Mouse (Mus musculus): ENCODE measurements around the gene Cd80.
"Not testable (repeated sequence)": the region's sequence is repeated elsewhere in the genome, so short reads cannot be mapped to it uniquely, and the experiment has no call there.

Cd80 gene

DNA sequence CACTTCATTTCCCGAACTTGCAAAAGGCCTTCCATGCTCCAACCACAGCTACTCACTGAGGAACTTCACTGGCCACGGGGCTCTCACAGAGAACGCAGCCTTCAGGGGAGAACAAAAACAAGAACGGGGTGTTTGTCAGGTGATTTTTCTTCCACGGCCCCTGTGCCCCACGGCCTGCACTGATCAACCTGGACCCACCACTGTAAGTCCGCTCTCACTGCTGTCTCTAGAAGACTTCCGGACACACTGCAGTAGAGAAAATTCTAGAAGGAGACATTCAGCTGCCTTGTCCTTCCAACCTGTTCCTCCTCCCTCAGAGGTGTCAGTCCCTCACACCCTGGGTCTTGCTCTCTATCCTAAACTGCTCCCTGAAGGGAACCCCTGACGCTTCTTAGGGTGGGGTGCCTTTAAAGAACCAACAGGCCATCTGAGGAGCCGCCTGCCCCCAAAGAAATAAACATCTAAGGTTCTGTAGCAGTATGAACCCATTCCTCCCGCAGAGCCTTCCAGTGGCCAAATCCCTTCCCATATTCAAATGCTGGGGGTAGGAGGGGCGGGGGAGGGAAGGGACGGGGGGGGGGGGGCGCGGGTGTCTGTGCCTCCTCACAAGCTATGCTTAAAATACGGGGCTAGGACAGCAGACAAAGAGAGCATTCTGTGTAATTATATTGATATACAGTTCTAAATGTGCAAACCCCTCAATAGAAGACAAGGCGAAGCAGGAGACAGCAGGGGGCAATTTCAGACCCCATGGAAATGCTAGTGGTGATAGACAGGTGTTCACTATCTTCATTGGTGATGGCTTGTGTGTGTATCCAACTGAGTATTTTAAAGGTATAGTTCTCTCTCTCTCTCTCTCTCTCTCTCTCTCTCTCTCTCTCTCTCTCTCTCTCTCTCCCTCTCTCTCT is at the start of gene Cd80:
Cd80 (plus strand) TSS at position 51 of the 908 bp plus-strand sequence.
- no peak for DNase-seq (ENCODE audit: low read depth)

DNA sequence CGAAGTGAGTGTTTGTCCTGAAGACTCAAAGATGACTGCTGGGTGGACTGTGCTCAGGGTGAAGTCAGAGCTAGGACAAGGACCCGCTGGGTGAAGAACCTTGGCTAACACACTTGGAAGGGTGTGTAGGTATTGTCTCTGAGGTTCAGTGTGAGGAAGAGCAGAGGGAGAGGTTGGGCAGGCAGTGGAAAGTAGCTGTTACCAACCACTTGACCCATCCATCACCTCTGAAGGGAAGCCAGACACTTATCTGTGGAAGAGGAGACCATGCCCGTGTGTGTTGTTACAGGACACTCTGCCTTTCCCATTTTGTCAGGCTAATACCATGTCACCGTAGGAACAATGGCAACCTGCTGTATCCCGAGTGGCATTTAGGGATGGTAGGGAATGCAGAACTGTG is 49.1 kb upstream of the Cd80 start:
- no peak for DNase-seq (ENCODE audit: low read depth)

DNA sequence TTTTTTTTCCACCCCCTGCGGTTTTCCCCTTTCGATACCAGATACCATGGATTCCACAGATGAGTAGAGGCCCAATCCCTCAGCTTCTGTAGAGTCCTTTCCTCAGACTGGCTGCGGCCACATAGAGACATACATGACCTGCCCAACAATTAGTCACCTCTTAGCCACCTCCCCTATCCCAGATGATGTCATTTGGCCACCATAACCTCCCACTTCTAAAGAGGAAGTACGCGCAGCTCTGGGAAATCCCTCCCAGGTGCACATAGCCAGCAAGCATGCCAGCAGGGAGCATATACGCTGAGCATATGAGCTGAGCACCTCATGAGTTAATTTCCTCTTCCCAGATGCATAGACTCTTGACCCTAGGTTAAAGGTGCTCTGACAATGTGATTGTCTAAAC is 48.7 kb upstream of the Cd80 start:
- no peak for DNase-seq (ENCODE audit: low read depth)

DNA sequence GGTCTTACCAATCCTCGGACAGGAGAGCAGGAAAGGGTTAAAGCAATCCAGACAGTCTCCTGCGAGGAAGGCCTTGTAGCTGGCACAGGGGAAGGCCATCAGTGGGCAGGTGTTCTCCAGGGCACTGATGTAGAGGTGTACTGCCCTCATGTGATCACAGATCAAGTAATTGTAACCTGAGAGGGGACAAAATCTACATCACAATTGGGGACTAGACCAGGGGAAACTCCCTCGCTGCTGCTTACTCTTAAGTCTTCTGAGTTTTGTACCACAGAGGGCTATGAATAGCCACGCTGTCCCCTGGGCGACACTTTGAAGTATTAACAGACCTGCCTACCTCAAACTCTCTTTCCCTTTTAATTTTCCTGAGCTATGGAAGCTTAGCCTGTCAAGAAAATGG is 47.8 kb upstream of the Cd80 start:
- no peak for DNase-seq (ENCODE audit: low read depth)

DNA sequence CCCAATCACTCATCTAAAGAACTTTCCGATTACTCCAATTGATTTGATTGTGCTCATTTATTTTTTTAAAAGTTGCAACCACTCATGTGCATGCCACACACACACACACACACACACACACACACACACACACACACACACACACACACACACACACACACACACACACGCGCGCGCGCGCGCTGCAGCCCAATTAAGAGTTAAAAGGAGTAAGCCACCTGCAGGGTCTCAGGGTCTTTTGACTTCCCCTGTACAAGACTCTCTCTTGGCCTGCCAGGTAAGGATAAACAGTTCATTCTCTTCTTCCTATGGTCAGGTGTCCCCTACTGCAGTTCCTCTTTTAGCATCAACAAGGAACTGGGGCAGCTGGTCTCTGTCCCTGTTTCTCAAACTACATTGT is 46.9 kb upstream of the Cd80 start:
- DNase-seq (ENCODE audit: low read depth): no peak

DNA sequence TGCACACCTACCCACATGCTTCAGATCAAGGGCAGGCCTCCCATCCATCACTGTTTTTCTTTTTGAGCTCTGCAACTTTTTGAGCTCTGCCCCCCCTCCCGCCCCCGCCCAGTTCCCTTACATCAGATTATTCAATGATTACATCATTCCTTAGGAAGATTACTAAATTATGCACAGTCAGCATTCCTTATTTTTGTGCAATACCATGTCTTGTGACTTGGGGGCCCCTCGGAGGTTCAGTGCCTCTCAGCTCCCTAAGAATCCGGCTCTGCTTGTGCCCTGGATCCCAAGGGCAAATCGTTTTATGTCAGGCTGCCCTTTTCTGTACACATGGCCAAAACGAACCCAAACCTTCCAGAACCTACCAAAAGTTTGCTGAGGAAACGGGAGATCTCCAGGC is 40.4 kb upstream of the Cd80 start:
- DNase-seq (ENCODE audit: low read depth): no peak

DNA sequence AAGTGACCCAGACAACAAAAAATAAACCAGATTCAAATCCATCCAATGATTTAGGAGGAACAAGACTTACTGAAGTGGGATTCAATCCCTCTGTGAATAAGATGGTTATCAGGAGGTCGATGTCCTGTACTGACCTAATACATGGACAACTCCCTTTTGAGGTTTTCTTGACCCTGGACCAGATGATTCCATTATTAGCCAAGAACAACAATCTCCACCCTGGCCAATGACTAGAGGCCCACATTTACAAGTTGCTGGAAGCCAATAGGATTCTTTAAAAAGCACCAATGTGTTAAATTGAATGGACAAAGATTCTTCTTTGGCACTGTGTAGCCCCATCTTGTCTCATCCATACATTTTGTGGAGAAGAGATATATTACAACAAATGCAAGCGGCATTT is 30.0 kb upstream of the Cd80 start:
- no peak for DNase-seq (ENCODE audit: low read depth)

DNA sequence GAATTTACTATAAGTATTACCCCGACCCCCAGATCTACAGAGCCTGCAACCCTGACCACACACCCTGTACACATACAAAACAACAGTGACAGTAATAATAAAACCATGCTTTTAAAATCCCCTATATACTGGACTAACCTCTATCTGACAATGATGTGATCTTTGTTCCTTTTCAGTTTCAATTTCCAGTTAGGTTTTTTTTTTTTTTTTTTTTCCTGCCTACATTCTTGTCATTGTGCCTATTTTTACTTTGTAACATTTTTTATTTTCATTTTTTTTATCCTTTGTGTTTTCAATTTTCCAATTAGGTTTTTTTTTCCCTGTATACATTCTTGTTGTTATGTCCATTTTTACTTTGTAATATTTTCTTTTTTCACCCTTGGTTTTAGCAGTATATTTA is 29.6 kb upstream of the Cd80 start:
- DNase-seq (ENCODE audit: low read depth): no peak

DNA sequence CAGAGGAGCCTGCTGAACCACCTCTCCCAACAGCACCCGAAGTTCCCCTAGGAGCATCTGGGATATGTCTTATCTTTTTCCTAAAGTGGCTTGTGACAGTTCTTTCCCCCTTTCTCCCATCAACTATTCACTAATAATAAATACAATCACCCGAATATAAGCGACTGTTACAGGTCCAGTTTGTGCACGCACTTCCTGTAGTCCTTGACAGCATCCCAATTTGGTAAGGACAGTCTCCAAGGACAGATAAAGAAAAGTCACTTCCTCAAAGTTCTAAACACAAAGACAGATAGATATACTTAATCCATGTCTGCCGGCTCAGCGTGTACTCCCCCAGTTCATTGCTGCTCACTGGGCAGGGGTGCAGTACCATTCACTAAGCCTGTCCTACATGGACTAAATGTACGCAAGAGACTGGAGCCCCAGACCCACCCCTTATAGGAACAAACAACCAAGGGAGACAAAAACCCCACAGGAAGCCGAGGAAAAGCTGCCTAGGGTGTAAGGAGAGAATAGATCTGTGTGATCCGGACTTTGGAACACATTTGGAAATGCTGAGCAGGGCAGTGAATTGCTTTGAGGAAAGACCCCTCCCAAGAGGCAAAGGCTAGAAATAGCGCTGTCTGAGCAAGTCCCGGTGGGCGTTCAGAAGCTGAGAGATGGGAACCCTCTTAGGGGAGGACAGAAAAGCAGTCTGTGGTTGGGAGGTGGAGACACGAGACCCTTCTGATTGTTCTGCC is 23.7 kb upstream of the Cd80 start:
- DNase-seq (ENCODE audit: low read depth): no peak

DNA sequence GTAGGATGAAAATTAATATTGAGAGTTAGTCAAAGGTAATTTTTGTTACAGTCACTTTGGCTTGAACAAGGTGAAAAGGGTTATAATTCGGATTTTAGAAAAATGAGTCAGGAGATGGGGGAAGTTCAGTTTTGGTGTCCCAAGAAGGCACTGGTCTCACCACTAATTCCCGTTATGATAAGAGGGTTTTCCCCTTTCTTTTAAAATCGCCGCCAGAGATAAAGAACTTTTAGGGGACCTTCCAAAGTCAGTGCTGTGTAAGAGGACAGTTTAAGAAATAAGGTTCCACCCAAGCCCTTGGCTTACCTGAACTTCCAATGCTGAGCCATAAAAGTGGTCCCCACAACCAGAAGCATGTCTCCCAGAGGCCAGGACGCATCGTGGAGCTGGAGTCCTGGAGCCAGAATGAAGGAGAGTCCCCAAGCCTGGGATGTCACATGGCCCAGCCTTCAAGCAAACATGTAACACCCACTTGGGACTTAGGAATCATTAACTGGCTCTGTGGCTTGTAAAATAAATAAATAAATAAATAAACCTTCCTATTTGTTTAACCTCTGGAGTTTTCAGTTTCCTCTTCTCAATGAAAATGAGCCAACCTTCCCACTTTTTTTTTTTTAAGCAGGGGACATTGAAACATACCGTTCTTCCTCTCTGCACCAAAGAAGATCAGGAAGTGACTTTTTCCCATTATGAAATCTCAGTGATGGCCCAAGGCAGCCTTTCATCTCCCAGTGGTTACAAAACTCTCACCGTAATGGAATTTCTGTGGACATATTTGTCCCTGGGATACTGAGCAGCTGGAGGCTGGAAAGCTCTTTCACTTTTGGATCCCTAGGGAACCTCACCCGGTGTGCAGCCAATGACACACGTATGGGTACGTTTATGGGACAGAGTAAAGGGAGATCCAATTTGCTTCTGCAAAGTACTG is 22.6 kb upstream of the Cd80 start, which contains the start of gene Pla1a:
Pla1a (minus strand) TSS at position 648 of the 928 bp plus-strand sequence.
- no peak for DNase-seq (ENCODE audit: low read depth)

DNA sequence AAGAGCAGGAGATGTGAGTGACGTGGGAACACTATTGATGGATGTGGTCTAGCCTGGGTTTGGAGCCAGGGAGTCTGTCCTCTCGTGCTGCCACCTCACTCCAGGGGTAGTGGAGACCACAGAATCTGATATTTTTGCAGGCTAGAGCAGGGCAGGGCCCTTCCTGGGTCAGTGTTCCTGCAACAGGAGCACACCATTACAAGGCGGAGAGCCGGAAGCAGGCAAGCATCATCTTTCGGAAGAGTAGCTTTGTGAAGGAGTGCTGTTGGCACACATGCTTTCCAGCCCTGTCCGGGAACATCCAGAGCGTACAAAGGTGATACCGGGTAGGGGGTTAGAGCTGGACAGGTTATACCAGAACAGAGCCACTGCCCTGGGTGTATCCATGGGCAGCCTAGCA is 21.8 kb upstream of the Cd80 start:
- no peak for DNase-seq (ENCODE audit: low read depth)

DNA sequence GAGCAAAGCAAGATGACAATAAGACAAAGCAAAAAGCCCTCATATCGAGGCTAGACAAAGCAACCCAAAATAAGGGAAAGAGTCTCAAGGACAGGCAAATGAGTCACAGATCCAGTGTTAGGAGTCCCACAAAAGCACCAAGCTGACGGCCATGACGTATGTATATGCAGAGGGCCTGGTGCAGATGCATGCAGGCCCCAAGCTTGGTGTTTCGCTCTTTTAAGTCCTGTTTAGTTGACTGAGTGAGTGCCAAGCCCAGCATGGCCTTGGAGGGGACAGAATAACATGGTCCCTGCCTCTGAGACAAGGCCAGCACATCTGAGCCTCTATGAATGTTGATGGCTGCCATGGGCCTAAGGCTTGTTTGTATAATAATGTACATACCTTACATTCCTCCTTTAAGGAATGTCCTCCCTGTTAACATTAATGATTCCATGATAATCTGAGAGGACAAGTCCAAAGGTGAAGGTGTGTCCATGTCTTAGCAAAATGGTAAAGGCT is 21.0 kb upstream of the Cd80 start:
- DNase-seq (ENCODE audit: low read depth): no peak

DNA sequence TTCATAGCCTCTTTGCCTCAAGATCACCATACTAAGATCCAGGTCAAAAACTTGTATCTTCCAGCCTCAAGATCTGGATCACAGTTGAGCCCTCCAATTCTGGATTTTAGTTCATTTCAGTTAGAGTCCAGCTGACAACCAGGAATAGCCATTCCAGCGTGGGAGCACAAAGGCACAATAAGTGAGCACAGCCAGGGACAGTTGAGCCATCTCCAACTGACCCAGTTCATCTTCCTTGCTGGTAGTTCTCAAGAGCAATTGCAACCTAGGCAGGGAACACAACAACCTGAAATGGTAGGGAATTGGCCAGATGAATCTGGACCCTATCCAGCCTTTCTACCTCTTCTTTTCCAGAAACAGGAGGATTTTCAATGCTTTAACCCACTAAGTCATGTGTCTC is 16.2 kb upstream of the Cd80 start:
- no peak for DNase-seq (ENCODE audit: low read depth)

DNA sequence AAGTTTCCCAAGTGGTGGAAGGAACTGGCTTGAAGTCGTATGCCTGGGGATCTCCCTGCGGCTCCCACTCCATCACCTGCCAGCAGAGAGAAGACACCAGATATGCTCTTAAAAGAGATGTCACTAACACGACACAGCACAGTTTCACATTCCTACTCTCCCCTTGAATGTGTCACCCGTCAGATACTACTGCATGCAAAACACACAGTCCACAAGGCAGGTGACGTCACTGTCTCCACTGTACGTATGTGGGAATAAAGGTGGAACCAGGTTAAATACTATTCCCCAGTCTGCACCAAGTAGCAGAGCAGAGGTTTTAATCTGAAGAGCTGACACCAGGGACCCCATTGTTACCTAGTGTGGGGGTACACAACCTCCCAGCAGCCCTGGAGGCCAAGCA is 15.0 kb upstream of the Cd80 start:
- no peak for DNase-seq (ENCODE audit: low read depth)

DNA sequence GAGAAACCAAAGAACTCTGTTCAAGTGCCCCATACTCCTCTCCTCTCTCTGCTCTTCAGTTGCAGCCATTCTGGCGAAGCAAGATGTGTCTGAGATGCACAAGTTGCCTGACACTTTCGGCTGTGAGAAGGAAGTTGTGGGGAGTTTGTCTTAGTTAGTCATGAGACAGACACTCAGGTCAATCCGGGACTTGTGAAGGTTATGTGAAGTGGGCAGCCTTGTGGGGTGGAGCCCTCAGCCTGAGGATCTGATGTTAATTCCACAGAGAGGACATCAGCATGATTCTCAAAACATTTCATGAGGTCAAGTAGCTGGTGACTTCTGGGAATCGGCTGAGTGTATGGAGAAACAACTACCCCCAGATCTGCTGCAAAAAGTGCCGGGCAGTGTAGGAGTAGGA is 13.8 kb upstream of the Cd80 start:
- DNase-seq (ENCODE audit: low read depth): no peak

DNA sequence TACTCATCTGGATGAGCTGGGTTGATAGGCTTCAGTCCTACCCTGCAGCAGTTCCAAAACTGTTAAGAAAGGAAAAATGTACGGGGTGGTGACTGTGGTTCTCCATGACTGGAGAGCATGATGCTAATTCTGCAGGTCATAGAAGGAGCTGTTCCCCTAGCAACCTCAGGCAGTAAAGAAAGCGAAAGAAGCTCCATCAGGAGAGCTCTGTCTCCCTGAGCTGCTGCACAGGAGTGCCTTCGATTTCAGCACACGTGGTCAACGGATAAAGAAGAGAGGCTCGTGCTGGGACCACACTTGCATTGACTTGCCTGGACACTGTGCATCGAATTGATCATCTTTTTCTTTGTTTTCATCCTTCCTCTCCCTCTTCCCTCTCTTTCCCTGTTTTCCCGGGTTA is 13.1 kb upstream of the Cd80 start:
- no peak for DNase-seq (ENCODE audit: low read depth)

DNA sequence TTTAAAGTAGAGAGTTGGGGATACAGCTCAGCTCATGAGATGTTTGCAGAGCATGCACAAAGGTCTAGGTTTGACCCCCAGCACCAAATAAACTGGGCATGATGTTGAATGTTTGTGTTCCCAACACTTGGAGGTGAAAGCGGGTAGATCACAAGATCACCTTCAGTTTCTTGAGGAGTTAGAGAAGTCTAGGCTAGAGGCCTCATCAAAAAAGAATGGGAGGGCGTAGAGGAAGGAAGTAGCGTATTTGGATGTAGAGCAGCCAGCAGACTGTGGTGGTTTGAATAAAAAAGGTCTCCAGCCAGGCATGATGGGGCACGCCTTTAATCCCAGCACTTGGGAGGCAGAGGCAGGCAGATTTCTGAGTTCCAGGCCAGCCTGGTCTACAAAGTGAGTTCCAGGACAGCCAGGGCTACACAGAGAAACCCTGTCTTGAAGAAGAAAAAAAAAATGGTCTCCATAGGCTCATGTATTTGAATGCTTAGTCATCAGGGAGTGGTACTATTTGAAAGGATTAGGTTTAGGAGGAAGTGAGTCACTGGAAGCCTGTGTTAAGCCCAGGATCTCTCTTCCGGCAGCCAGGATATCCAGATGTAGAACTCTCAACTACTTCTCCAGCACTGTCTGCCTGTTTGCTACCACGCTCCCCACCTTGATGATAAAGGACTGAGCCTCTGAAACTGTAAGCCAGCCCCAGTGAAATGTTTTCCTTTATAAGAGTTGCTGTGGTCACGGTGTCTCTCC is 11.5 kb upstream of the Cd80 start:
- DNase-seq (ENCODE audit: low read depth): no peak

DNA sequence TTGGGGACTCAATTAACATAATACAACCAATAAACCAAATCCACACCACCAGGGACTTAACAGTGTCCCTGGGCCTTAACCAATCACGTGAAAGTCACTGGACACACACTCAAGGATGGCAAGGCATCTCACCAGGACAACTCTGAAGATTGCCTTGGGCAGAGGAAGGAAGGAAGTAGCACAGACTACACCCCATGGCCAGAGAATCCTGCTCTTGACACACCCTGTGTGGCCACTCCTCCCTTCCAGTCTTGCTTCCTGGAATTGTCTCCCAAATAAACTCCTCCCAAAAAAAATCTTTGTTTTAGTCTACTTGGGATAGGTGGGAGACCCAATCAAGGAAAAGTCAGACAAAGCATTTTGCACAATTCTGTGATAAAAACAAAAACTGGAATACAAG is 10.3 kb upstream of the Cd80 start:
- no peak for DNase-seq (ENCODE audit: low read depth)

DNA sequence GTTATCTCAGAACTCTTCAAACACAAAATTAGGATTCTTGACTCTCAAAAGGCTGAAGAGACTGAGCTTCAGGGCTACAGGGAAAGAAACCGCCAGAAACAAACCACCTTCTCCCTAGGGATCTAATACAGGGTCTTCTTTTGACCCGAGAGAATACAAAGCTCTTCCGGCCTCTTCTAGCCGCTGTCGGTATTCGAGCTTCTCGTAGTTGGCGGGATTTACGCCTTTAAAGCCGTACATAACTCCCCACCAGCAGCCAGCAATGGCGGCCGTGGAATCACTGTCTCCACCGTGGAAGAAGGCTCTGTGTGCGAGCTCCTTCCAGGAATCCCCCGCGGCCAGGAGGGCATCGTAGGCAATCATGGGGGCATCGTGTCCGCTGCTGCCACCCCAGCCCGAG is 9.8 kb upstream of the Cd80 start:
- no peak for DNase-seq (ENCODE audit: low read depth)

DNA sequence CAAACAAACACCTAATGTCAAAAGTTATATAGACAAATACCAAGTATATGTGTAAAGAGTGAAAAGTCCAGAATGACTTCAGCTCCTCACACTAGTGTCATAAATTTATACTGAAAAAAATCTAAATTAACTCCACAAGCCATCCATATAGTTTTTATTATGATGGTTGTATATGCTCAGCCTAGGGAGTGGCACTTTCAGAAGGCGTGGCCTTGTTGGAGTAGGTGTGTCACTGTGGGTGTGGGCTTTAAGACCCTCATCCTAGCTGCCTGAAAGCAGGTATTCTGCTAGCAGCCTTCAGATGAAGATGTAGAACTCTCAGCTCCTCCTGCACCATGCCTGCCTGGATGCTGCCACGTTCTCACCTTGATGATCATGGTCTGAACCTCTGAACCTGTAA is 9.2 kb upstream of the Cd80 start:
- not testable (repeated sequence) for DNase-seq (ENCODE audit: low read depth)

DNA sequence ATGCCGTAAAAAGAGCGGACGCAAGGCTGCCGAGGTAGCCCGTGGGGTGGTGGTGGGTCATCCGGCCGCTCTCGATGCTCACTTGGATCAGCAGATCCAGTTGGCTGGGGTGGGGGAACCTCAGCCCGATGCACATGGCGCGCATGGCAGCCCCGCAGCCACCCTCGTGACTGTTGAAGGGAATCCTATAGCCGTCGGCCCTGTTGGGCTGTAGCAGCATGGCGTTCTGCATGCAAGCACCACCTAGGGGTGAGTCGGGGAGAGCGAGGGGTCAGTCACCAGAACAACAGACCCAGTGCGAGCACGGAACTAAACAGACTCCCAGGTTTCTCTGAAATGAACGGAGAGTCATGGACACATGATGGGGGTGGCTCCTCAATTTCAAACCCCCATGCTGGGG is 8.0 kb upstream of the Cd80 start:
- no peak for DNase-seq (ENCODE audit: low read depth)
